Mouse (Mus musculus): ENCODE measurements around the gene Clcnkb.

GRCm38 (mm10) chr4:141440877-141441276 is 25.1 kb upstream of the Clcnkb start:
- no peak for TF ChIP-seq MAX (IDR thresholded peaks at IDR 0.05; ENCODE audit: low read depth)
- TF ChIP-seq CEBPB (IDR thresholded peaks at IDR 0.05; ENCODE audit: insufficient read depth, poor library complexity, severe bottlenecking) = no peak
- TF ChIP-seq POLR2A (IDR thresholded peaks at IDR 0.05; ENCODE audit: insufficient read length, low read depth) = no peak
- no peak for TF ChIP-seq E2F4 (IDR thresholded peaks at IDR 0.05; ENCODE audit: insufficient read depth)
- no peak for TF ChIP-seq USF1 (IDR thresholded peaks at IDR 0.05; ENCODE audit: low read depth)
- TF ChIP-seq MYOD1 (IDR thresholded peaks at IDR 0.05; ENCODE audit: control insufficient read depth in 1 of 3, insufficient read length in 2 of 3, low read depth in 2 of 3) = no peak
- TF ChIP-seq TCF3 (IDR thresholded peaks at IDR 0.05; ENCODE audit: insufficient read length, low read depth) = no peak
- no peak for TF ChIP-seq TCF12 (IDR thresholded peaks at IDR 0.05; ENCODE audit: insufficient read depth, poor library complexity, severe bottlenecking)
- no peak for TF ChIP-seq SRF (IDR thresholded peaks at IDR 0.05; ENCODE audit: control insufficient read depth, insufficient read length, low read depth)
- TF ChIP-seq REST (IDR thresholded peaks at IDR 0.05; ENCODE audit: insufficient read depth, insufficient read length) = no peak
